Mouse (Mus musculus) limb, embryonic 11.5 days (tissue): ENCODE data around the gene Ilkap. TPM values are rescaled to one million over a fixed set of nuclear protein-coding genes. Genes with fewer than 3 reads are reported as not detected.

Experiments used
- ATAC-seq: fragments of 200-750 bp; cut with Nextera tagmentation; 2 replicates; pipeline ENCODE4 v1.8.0; 2017; ENCODE audit warnings: low read depth; ENCODE audit not compliant: insufficient number of reproducible peaks, low FRiP score, low TSS enrichment
- DNase-seq: peaks from one replicate; pipeline ENCODE4 v3.0.0-alpha.2; 2015; ENCODE audit warnings: low spot score
- H3K27ac ChIP-seq: fragments of 300-500 bp; sonication (generic); replicated peaks from 2 replicates; pipeline ENCODE4 v1.5.1; 2014; ENCODE audit warnings: low read depth, mild to moderate bottlenecking, low read length
- H3K27me3 ChIP-seq: fragments of 300-500 bp; sonication (generic); 2 replicates; pipeline ENCODE4 v1.6.1; 2014; ENCODE audit warnings: mild to moderate bottlenecking, low read length, mixed read lengths; ENCODE audit not compliant: control insufficient read depth, insufficient read depth
- H3K36me3 ChIP-seq: fragments of 300-500 bp; sonication (generic); 2 replicates; pipeline ENCODE4 v1.6.1; 2014; ENCODE audit warnings: mild to moderate bottlenecking, low read length, moderate library complexity, mixed read lengths; ENCODE audit not compliant: control insufficient read depth, insufficient read depth
- H3K4me1 ChIP-seq: fragments of 300-500 bp; sonication (generic); 2 replicates; pipeline ENCODE4 v1.6.1; 2014; ENCODE audit warnings: low read length, mixed read lengths; ENCODE audit not compliant: control insufficient read depth, insufficient read depth
- H3K4me2 ChIP-seq: fragments of 300-500 bp; sonication (generic); 2 replicates; pipeline ENCODE4 v1.6.1; 2014; ENCODE audit warnings: low read depth, mild to moderate bottlenecking, moderate library complexity; ENCODE audit not compliant: severe bottlenecking
- H3K4me3 ChIP-seq: fragments of 300-500 bp; sonication (generic); 2 replicates; pipeline ENCODE4 v1.5.1; 2014; ENCODE audit warnings: low read depth, low read length
- H3K9ac ChIP-seq: fragments of 300-500 bp; sonication (generic); 2 replicates; pipeline ENCODE4 v1.6.1; 2014; ENCODE audit warnings: mild to moderate bottlenecking, low read length
- H3K9me3 ChIP-seq: fragments of 300-500 bp; sonication (generic); 2 replicates; pipeline ENCODE4 v1.6.1; 2016; ENCODE audit warnings: low read length; ENCODE audit not compliant: control insufficient read depth
- WGBS: fragments of 180-500 bp; shearing (Covaris S2); extraction: QIAGEN DNeasy Blood & Tissue Kit; methylation state at CpG from one replicate; pipeline ENCODE4 v1.1.7; 2014; 5-methylcytosine and 5-hydroxymethylcytosine counted together
- polyA plus RNA-seq: library from polyadenylated mRNA; unstranded; fragments of >200 nt; fragmentation: Nextera tagmentation; extraction: Ambion mirVana; gene quantifications from 2 replicates; pipeline ENCODE4 v1.2.1, GENCODE M21; 2014

Gene Ilkap
- polyA plus RNA-seq = 178 and 189 TPM in 2 replicates

GRCm38 (mm10) chr1:91398260-91399062 is at the start of gene Ilkap:
Gene Ilkap (minus strand): TSS chr1:91398815.
- ATAC-seq (peak; percentile 95), DNase-seq (peak; percentile 84)
- under 1% methylated on average over 74 of the region's 91 CpGs for WGBS
- peak within 1 kb of the TSS; percentile 89 for H3K9ac ChIP-seq
- peaks cover 6% of the 10 kb centered on the region for H3K4me1 ChIP-seq
- H3K27me3 ChIP-seq = no peaks in the 10 kb centered on the region
- H3K4me2 ChIP-seq = peak within 1 kb of the TSS; percentile 89
- peak within 1 kb of the TSS; percentile 54; the same call in 1 of the 2 replicates for H3K27ac ChIP-seq
- no peaks in the 10 kb centered on the region for H3K9me3 ChIP-seq
- H3K4me3 ChIP-seq = peak within 1 kb of the TSS; percentile 83
- no peaks in the 10 kb centered on the region for H3K36me3 ChIP-seq

- WGBS = 95% methylated on average over 4 of the region's 4 CpGs
- ATAC-seq = no peak
- Histone ChIP-seq H3K36me3 (peaks cover 3% of the 10 kb centered on the region; the same call in 1 of the 2 replicates), H3K27me3 (no peaks in the 10 kb centered on the region), H3K27ac (no peak overlapping the region), H3K9me3 (peaks cover 4% of the 10 kb centered on the region; the same call in 1 of the 2 replicates), H3K4me1 (no peaks in the 10 kb centered on the region), H3K4me2 (no peak overlapping the region), H3K4me3 (no peak overlapping the region), H3K9ac (no peak overlapping the region)
- no peak for DNase-seq
Measured at GRCm38 (mm10) chr1:91446511-91446910, 47.9 kb upstream of the Ilkap start.

- no peak overlapping the region for H3K4me2 ChIP-seq
- peaks cover 3% of the 10 kb centered on the region; the same call in 1 of the 2 replicates for H3K36me3 ChIP-seq
- no peak overlapping the region for H3K9ac ChIP-seq
- no peak overlapping the region for H3K4me3 ChIP-seq
- ATAC-seq (no peak), DNase-seq (no peak)
- 78% methylated on average over 8 of the region's 8 CpGs for WGBS
- no peaks in the 10 kb centered on the region for H3K4me1 ChIP-seq
- no peaks in the 10 kb centered on the region for H3K27me3 ChIP-seq
- H3K9me3 ChIP-seq = peaks cover 4% of the 10 kb centered on the region; the same call in 1 of the 2 replicates
- H3K27ac ChIP-seq = no peak overlapping the region
Measured at GRCm38 (mm10) chr1:91446060-91446459, 47.4 kb upstream of the Ilkap start.

- H3K27me3 ChIP-seq = no peaks in the 10 kb centered on the region
- no peak overlapping the region for H3K4me3 ChIP-seq
- peaks cover 4% of the 10 kb centered on the region; the same call in 1 of the 2 replicates for H3K9me3 ChIP-seq
- H3K36me3 ChIP-seq = peaks cover 3% of the 10 kb centered on the region; the same call in 1 of the 2 replicates
- H3K9ac ChIP-seq = no peak overlapping the region
- no peak for DNase-seq
- no peaks in the 10 kb centered on the region for H3K4me1 ChIP-seq
- no peak overlapping the region for H3K27ac ChIP-seq
- H3K4me2 ChIP-seq = no peak overlapping the region
- WGBS = 91% methylated on average over 17 of the region's 17 CpGs
- no peak for ATAC-seq
Measured at GRCm38 (mm10) chr1:91444841-91445830, 46.5 kb upstream of the Ilkap start.

GRCm38 (mm10) chr1:91442350-91442990 is 43.9 kb upstream of the Ilkap start:
- Histone ChIP-seq H3K4me1 (no peaks in the 10 kb centered on the region), H3K36me3 (peaks cover under 1% of the 10 kb centered on the region; the same call in 1 of the 2 replicates), H3K4me2 (no peak overlapping the region), H3K9me3 (peaks cover 4% of the 10 kb centered on the region; the same call in 1 of the 2 replicates), H3K27ac (no peak overlapping the region), H3K4me3 (no peak overlapping the region), H3K9ac (no peak overlapping the region), H3K27me3 (no peaks in the 10 kb centered on the region)
- WGBS = 88% methylated on average over 6 of the region's 7 CpGs
- ATAC-seq (no peak), DNase-seq (no peak)

GRCm38 (mm10) chr1:91441855-91442254 is 43.2 kb upstream of the Ilkap start:
- H3K9ac ChIP-seq = no peak overlapping the region
- DNase-seq (no peak), ATAC-seq (no peak)
- no peaks in the 10 kb centered on the region for H3K4me1 ChIP-seq
- WGBS = 97% methylated on average over 3 of the region's 3 CpGs
- no peaks in the 10 kb centered on the region for H3K36me3 ChIP-seq
- H3K27me3 ChIP-seq = no peaks in the 10 kb centered on the region
- H3K4me3 ChIP-seq = no peak overlapping the region
- no peak overlapping the region for H3K27ac ChIP-seq
- H3K9me3 ChIP-seq = no peaks in the 10 kb centered on the region
- no peak overlapping the region for H3K4me2 ChIP-seq

- no peak overlapping the region for H3K27ac ChIP-seq
- H3K36me3 ChIP-seq = no peaks in the 10 kb centered on the region
- no peaks in the 10 kb centered on the region for H3K27me3 ChIP-seq
- H3K9me3 ChIP-seq = no peaks in the 10 kb centered on the region
- H3K4me2 ChIP-seq = no peak overlapping the region
- H3K4me3 ChIP-seq = no peak overlapping the region
- DNase-seq (no peak), ATAC-seq (no peak)
- WGBS = 91% methylated on average over 8 of the region's 8 CpGs
- H3K9ac ChIP-seq = no peak overlapping the region
- no peaks in the 10 kb centered on the region for H3K4me1 ChIP-seq
Measured at GRCm38 (mm10) chr1:91439776-91440175, 41.2 kb upstream of the Ilkap start.

GRCm38 (mm10) chr1:91437573-91437972 is 39.0 kb upstream of the Ilkap start:
- ATAC-seq (no peak), DNase-seq (no peak)
- Histone ChIP-seq H3K27me3 (no peaks in the 10 kb centered on the region), H3K4me3 (no peak overlapping the region), H3K9ac (no peak overlapping the region), H3K36me3 (no peaks in the 10 kb centered on the region), H3K9me3 (no peaks in the 10 kb centered on the region), H3K4me1 (no peaks in the 10 kb centered on the region), H3K27ac (no peak overlapping the region), H3K4me2 (no peak overlapping the region)
- 80% methylated on average over 7 of the region's 7 CpGs for WGBS
